Mouse (Mus musculus): ENCODE data around the gene Slc4a3.

Slc4a3 gene

GRCm38 (mm10) chr1:75545965-75546956 is at the start of gene Slc4a3:
Gene Slc4a3 (plus strand): TSS chr1:75546266.
- DNase-seq (ENCODE audit: low read depth in 2 of 2, low spot score in 2 of 2), result no peak

GRCm38 (mm10) chr1:75498897-75499296 is 47.2 kb upstream of the Slc4a3 start:
- DNase-seq (ENCODE audit: low read depth in 2 of 2, low spot score in 2 of 2), result no peak

- DNase-seq (ENCODE audit: low read depth in 2 of 2, low spot score in 2 of 2), result no peak
Measured at GRCm38 (mm10) chr1:75499441-75499840, 46.6 kb upstream of the Slc4a3 start.

GRCm38 (mm10) chr1:75501905-75502304 is 44.2 kb upstream of the Slc4a3 start:
- no peak for DNase-seq (ENCODE audit: low read depth in 2 of 2, low spot score in 2 of 2)

- DNase-seq (ENCODE audit: low read depth in 2 of 2, low spot score in 2 of 2), result no peak
Measured at GRCm38 (mm10) chr1:75502945-75503650, 43.0 kb upstream of the Slc4a3 start.

GRCm38 (mm10) chr1:75503651-75503980 is 42.5 kb upstream of the Slc4a3 start:
- no peak for DNase-seq (ENCODE audit: low read depth in 2 of 2, low spot score in 2 of 2)

GRCm38 (mm10) chr1:75504256-75505045 is 41.6 kb upstream of the Slc4a3 start:
- DNase-seq (ENCODE audit: low read depth in 2 of 2, low spot score in 2 of 2), result no peak

GRCm38 (mm10) chr1:75505159-75505955 is 40.7 kb upstream of the Slc4a3 start:
- DNase-seq (ENCODE audit: low read depth in 2 of 2, low spot score in 2 of 2), result peak; percentile 19 to 33

- DNase-seq (ENCODE audit: low read depth in 2 of 2, low spot score in 2 of 2), result no peak
Measured at GRCm38 (mm10) chr1:75505956-75506831, 39.9 kb upstream of the Slc4a3 start, which contains the start of gene Obsl1. Gene Obsl1 (minus strand): TSS chr1:75506452.

GRCm38 (mm10) chr1:75507006-75507405 is 39.1 kb upstream of the Slc4a3 start, which contains the start of gene Inha:
Gene Inha (plus strand): TSS chr1:75507077.
- no peak for DNase-seq (ENCODE audit: low read depth in 2 of 2, low spot score in 2 of 2)

GRCm38 (mm10) chr1:75509586-75509985 is 36.5 kb upstream of the Slc4a3 start:
- DNase-seq (ENCODE audit: low read depth in 2 of 2, low spot score in 2 of 2), result no peak

GRCm38 (mm10) chr1:75510154-75510553 is 35.9 kb upstream of the Slc4a3 start:
- no peak for DNase-seq (ENCODE audit: low read depth in 2 of 2, low spot score in 2 of 2)

GRCm38 (mm10) chr1:75511437-75512210 is 34.4 kb upstream of the Slc4a3 start:
- DNase-seq (ENCODE audit: low read depth in 2 of 2, low spot score in 2 of 2), result no peak

GRCm38 (mm10) chr1:75512550-75512949 is 33.5 kb upstream of the Slc4a3 start:
- no peak for DNase-seq (ENCODE audit: low read depth in 2 of 2, low spot score in 2 of 2)

GRCm38 (mm10) chr1:75516703-75517380 is 29.2 kb upstream of the Slc4a3 start:
- no peak for DNase-seq (ENCODE audit: low read depth in 2 of 2, low spot score in 2 of 2)

- no peak for DNase-seq (ENCODE audit: low read depth in 2 of 2, low spot score in 2 of 2)
Measured at GRCm38 (mm10) chr1:75517984-75518383, 28.1 kb upstream of the Slc4a3 start.

GRCm38 (mm10) chr1:75518427-75518826 is 27.6 kb upstream of the Slc4a3 start:
- DNase-seq (ENCODE audit: low read depth in 2 of 2, low spot score in 2 of 2), result no peak

- no peak for DNase-seq (ENCODE audit: low read depth in 2 of 2, low spot score in 2 of 2)
Measured at GRCm38 (mm10) chr1:75519576-75519975, 26.5 kb upstream of the Slc4a3 start.
